Mouse (Mus musculus): ENCODE results near the gene Dnajc16. TPM values are rescaled to one million over a fixed set of nuclear protein-coding genes. Genes with fewer than 3 reads are reported as not detected.
A peak's percentile ranks its signal among the peaks of the same experiment; 100 is the strongest.

Dnajc16 gene
- polyA plus RNA-seq, 1 experiment from 2014 or later: 5.8 TPM

- ATAC-seq (ENCODE audit: insufficient read depth, low FRiP score, low TSS enrichment) (no peak), DNase-seq (ENCODE audit: low spot score) (no peak)
- WGBS: 63% methylated on average over 3 of the region's 3 CpGs
- no peaks in the 10 kb centered on the region for H3K9me3 ChIP-seq (ENCODE audit: control insufficient read depth, low read length)
- H3K4me3 ChIP-seq (ENCODE audit: low read depth, low read length): no peak overlapping the region
- no peaks in the 10 kb centered on the region for H3K36me3 ChIP-seq (ENCODE audit: control insufficient read depth, insufficient read depth, low read length)
- H3K27ac ChIP-seq (ENCODE audit: low read depth, low read length): 0 out of 2 replicates have a peak overlapping the region, but pooled peaks have one; percentile 14
- no peaks in the 10 kb centered on the region for H3K4me1 ChIP-seq (ENCODE audit: control insufficient read depth, insufficient read depth, low read length)
- no peaks in the 10 kb centered on the region for H3K27me3 ChIP-seq (ENCODE audit: control insufficient read depth, insufficient read depth, low read length)
- H3K9ac ChIP-seq (ENCODE audit: low read length): no peak overlapping the region
- no peak overlapping the region for H3K4me2 ChIP-seq (ENCODE audit: low read depth)
Observed at GRCm38 (mm10) chr4:141750826-141751225, 39.9 kb downstream of the Dnajc16 start.

- no peak for DNase-seq (ENCODE audit: low spot score)
- 47% methylated on average over 11 of the region's 11 CpGs for WGBS
- no peaks in the 10 kb centered on the region for H3K9me3 ChIP-seq (ENCODE audit: control insufficient read depth, low read length)
- no peaks in the 10 kb centered on the region for H3K4me1 ChIP-seq (ENCODE audit: control insufficient read depth, insufficient read depth, low read length)
- no peak for ATAC-seq (ENCODE audit: insufficient read depth, low FRiP score, low TSS enrichment)
- no peak overlapping the region for H3K4me3 ChIP-seq (ENCODE audit: low read depth, low read length)
- no peak overlapping the region for H3K9ac ChIP-seq (ENCODE audit: low read length)
- H3K4me2 ChIP-seq (ENCODE audit: low read depth): no peak overlapping the region
- H3K27me3 ChIP-seq (ENCODE audit: control insufficient read depth, insufficient read depth, low read length): no peaks in the 10 kb centered on the region
- H3K27ac ChIP-seq (ENCODE audit: low read depth, low read length): no peak overlapping the region
- no peaks in the 10 kb centered on the region for H3K36me3 ChIP-seq (ENCODE audit: control insufficient read depth, insufficient read depth, low read length)
Observed at GRCm38 (mm10) chr4:141749557-141749956, 41.2 kb downstream of the Dnajc16 start.

- H3K4me2 ChIP-seq (ENCODE audit: low read depth): no peak within 1 kb of the TSS
- no peaks in the 10 kb centered on the region for H3K36me3 ChIP-seq (ENCODE audit: control insufficient read depth, insufficient read depth, low read length)
- no peak within 1 kb of the TSS for H3K27ac ChIP-seq (ENCODE audit: low read depth, low read length)
- H3K4me3 ChIP-seq (ENCODE audit: low read depth, low read length): no peak within 1 kb of the TSS
- no peaks in the 10 kb centered on the region for H3K4me1 ChIP-seq (ENCODE audit: control insufficient read depth, insufficient read depth, low read length)
- no peak for ATAC-seq (ENCODE audit: insufficient read depth, low FRiP score, low TSS enrichment)
- no peaks in the 10 kb centered on the region for H3K27me3 ChIP-seq (ENCODE audit: control insufficient read depth, insufficient read depth, low read length)
- no peak within 1 kb of the TSS for H3K9ac ChIP-seq (ENCODE audit: low read length)
- no peaks in the 10 kb centered on the region for H3K9me3 ChIP-seq (ENCODE audit: control insufficient read depth, low read length)
- no peak for DNase-seq (ENCODE audit: low spot score)
- WGBS: 22% methylated on average over 25 of the region's 25 CpGs
Observed at GRCm38 (mm10) chr4:141746578-141747346, 44.0 kb downstream of the Dnajc16 start, which contains the start of gene Agmat. Agmat (plus strand) TSS chr4:141746672.

GRCm38 (mm10) chr4:141742381-141742780, 48.4 kb downstream of the Dnajc16 start:
- no peaks in the 10 kb centered on the region for H3K27me3 ChIP-seq (ENCODE audit: control insufficient read depth, insufficient read depth, low read length)
- DNase-seq (ENCODE audit: low spot score): no peak
- no peaks in the 10 kb centered on the region for H3K36me3 ChIP-seq (ENCODE audit: control insufficient read depth, insufficient read depth, low read length)
- no peak overlapping the region for H3K27ac ChIP-seq (ENCODE audit: low read depth, low read length)
- no peak overlapping the region for H3K4me3 ChIP-seq (ENCODE audit: low read depth, low read length)
- H3K9ac ChIP-seq (ENCODE audit: low read length): no peak overlapping the region
- no peaks in the 10 kb centered on the region for H3K4me1 ChIP-seq (ENCODE audit: control insufficient read depth, insufficient read depth, low read length)
- WGBS: 90% methylated on average over 4 of the region's 4 CpGs
- H3K4me2 ChIP-seq (ENCODE audit: low read depth): no peak overlapping the region
- H3K9me3 ChIP-seq (ENCODE audit: control insufficient read depth, low read length): no peaks in the 10 kb centered on the region
- ATAC-seq (ENCODE audit: insufficient read depth, low FRiP score, low TSS enrichment): no peak

- no peaks in the 10 kb centered on the region for H3K27me3 ChIP-seq (ENCODE audit: control insufficient read depth, insufficient read depth, low read length)
- no peak overlapping the region for H3K4me3 ChIP-seq (ENCODE audit: low read depth, low read length)
- no peaks in the 10 kb centered on the region for H3K36me3 ChIP-seq (ENCODE audit: control insufficient read depth, insufficient read depth, low read length)
- H3K27ac ChIP-seq (ENCODE audit: low read depth, low read length): no peak overlapping the region
- 71% methylated on average over 9 of the region's 9 CpGs for WGBS
- no peaks in the 10 kb centered on the region for H3K9me3 ChIP-seq (ENCODE audit: control insufficient read depth, low read length)
- H3K9ac ChIP-seq (ENCODE audit: low read length): no peak overlapping the region
- DNase-seq (ENCODE audit: low spot score) (no peak), ATAC-seq (ENCODE audit: insufficient read depth, low FRiP score, low TSS enrichment) (no peak)
- no peak overlapping the region for H3K4me2 ChIP-seq (ENCODE audit: low read depth)
- H3K4me1 ChIP-seq (ENCODE audit: control insufficient read depth, insufficient read depth, low read length): no peaks in the 10 kb centered on the region
Observed at GRCm38 (mm10) chr4:141741856-141742255, 48.9 kb downstream of the Dnajc16 start.

- 77% methylated on average over 8 of the region's 8 CpGs for WGBS
- DNase-seq (ENCODE audit: low spot score) (no peak), ATAC-seq (ENCODE audit: insufficient read depth, low FRiP score, low TSS enrichment) (no peak)
- Histone ChIP-seq H3K27me3 (ENCODE audit: control insufficient read depth, insufficient read depth, low read length) (no peaks in the 10 kb centered on the region), H3K9ac (ENCODE audit: low read length) (no peak overlapping the region), H3K36me3 (ENCODE audit: control insufficient read depth, insufficient read depth, low read length) (no peaks in the 10 kb centered on the region), H3K4me2 (ENCODE audit: low read depth) (no peak overlapping the region), H3K27ac (ENCODE audit: low read depth, low read length) (no peak overlapping the region), H3K9me3 (ENCODE audit: control insufficient read depth, low read length) (no peaks in the 10 kb centered on the region), H3K4me1 (ENCODE audit: control insufficient read depth, insufficient read depth, low read length) (no peaks in the 10 kb centered on the region), H3K4me3 (ENCODE audit: low read depth, low read length) (no peak overlapping the region)
Observed at GRCm38 (mm10) chr4:141738015-141738414, 52.7 kb downstream of the Dnajc16 start.

GRCm38 (mm10) chr4:141736856-141737255, 53.9 kb downstream of the Dnajc16 start:
- Histone ChIP-seq H3K4me3 (ENCODE audit: low read depth, low read length) (no peak overlapping the region), H3K27ac (ENCODE audit: low read depth, low read length) (no peak overlapping the region), H3K27me3 (ENCODE audit: control insufficient read depth, insufficient read depth, low read length) (no peaks in the 10 kb centered on the region), H3K36me3 (ENCODE audit: control insufficient read depth, insufficient read depth, low read length) (no peaks in the 10 kb centered on the region), H3K4me1 (ENCODE audit: control insufficient read depth, insufficient read depth, low read length) (no peaks in the 10 kb centered on the region), H3K9me3 (ENCODE audit: control insufficient read depth, low read length) (no peaks in the 10 kb centered on the region), H3K4me2 (ENCODE audit: low read depth) (no peak overlapping the region), H3K9ac (ENCODE audit: low read length) (no peak overlapping the region)
- 66% methylated on average over 4 of the region's 4 CpGs for WGBS
- ATAC-seq (ENCODE audit: insufficient read depth, low FRiP score, low TSS enrichment) (no peak), DNase-seq (ENCODE audit: low spot score) (no peak)

GRCm38 (mm10) chr4:141735206-141735560, 55.5 kb downstream of the Dnajc16 start:
- Histone ChIP-seq H3K9me3 (ENCODE audit: control insufficient read depth, low read length) (no peaks in the 10 kb centered on the region), H3K27ac (ENCODE audit: low read depth, low read length) (no peak overlapping the region), H3K9ac (ENCODE audit: low read length) (peak overlapping the region; percentile 49; the same call in 1 of the 2 replicates), H3K4me2 (ENCODE audit: low read depth) (peak overlapping the region; percentile 57), H3K27me3 (ENCODE audit: control insufficient read depth, insufficient read depth, low read length) (no peaks in the 10 kb centered on the region), H3K36me3 (ENCODE audit: control insufficient read depth, insufficient read depth, low read length) (no peaks in the 10 kb centered on the region), H3K4me1 (ENCODE audit: control insufficient read depth, insufficient read depth, low read length) (no peaks in the 10 kb centered on the region), H3K4me3 (ENCODE audit: low read depth, low read length) (peak overlapping the region; percentile 31)
- ATAC-seq (ENCODE audit: insufficient read depth, low FRiP score, low TSS enrichment) (no peak), DNase-seq (ENCODE audit: low spot score) (no peak)
- WGBS: 25% methylated on average over 9 of the region's 9 CpGs

All from neural tube, embryonic 11.5 days (tissue).